Mouse (Mus musculus) frontal cortex, postnatal 36 days (tissue): ENCODE measurements around the gene Tacc3.
A peak's percentile ranks its signal among the peaks of the same experiment; 100 is the strongest.

Source experiments
- DNase-seq, 2 experiments: peaks; one replicate each; pipeline ENCODE4 v3.0.0; 2022; ENCODE audit warnings: low spot score in 2 of 2

Tacc3 gene

DNA sequence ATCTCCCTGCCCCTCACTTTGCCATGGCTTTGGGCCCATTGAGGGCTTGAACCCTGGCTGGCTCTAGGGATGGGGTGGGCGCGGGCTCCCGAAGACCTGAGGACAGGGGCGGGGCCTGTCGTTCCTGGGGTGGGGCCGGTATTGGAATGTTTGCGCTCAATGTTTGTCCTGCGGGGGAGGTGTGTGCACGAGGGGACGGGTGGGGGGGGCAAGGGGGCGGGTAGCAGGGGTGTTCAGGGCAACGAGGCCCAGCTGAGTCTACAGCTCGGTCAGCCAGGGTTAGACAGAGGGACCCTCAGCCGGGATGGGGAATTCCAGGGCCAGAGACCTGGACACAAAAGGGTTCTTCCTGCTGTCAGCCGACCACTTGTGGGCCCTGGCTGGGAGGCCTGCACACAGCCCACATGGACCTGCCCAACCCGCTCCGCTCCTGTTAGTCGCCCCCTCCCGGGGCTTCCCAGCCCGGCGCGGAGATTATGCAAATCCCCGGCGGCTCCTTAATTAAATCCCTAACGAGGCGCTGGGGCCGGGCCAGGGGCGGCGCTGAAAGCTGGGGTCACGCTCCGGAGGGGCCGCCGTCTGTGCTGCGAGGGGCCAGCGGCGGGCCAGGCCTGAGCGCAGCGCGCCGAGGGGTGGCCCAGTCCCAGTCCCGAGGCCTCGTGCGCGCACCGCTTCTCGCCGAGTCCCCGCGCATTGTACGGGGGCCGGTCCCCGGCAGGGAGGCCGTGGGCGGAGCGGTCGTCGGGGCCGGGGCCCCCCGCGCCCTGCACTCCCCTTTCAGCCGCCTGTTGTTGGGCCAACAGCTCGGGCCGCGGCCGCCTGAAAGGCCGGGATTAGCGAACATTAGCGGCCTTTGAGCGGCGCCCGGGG is 37.2 kb downstream of the Tacc3 start:
- DNase-seq = peak in 1 of 2 experiments; percentile 63

GRCm38 (mm10) chr5:33695718-33696121 is 37.8 kb downstream of the Tacc3 start:
- no peak for DNase-seq

DNA sequence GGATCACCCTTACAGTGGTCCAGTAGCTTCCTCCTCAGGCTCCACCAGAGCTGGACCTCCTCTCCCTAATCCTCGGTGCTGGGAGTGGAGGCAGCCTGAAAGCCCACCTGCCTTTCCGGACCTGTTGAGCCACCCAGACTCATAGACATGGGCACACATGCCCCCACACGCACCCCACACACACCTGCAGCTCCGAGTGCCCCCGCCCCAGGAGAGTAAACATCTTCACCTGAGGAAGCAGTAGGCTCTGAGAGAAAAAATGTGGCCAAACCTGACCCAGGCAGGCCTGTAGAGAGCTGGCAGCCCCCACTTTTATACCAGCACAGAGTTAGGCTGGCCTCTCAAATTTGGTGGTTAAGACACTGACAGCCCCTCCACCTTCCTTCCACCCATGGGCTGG is 38.5 kb downstream of the Tacc3 start:
- no peak for DNase-seq

DNA sequence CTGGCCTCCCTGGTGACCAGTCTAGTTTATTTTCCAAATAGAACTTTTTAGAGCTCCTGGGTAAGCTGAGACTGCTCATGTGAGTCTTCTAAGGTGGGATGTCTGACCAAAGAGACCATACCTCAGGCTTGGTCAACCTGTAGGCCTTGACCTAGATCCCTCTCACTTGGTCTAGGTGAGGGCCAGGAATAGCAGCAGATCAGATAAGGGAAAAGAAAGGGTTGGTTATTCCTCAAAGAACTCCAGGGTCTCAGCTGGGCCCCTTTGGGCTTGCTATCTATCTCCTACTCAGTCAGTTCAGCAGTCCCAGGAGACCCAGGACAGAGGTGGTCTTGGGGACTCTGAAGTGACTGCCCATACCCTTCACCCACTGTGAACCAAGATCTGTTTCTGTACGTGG is 39.6 kb downstream of the Tacc3 start:
- no peak for DNase-seq

DNA sequence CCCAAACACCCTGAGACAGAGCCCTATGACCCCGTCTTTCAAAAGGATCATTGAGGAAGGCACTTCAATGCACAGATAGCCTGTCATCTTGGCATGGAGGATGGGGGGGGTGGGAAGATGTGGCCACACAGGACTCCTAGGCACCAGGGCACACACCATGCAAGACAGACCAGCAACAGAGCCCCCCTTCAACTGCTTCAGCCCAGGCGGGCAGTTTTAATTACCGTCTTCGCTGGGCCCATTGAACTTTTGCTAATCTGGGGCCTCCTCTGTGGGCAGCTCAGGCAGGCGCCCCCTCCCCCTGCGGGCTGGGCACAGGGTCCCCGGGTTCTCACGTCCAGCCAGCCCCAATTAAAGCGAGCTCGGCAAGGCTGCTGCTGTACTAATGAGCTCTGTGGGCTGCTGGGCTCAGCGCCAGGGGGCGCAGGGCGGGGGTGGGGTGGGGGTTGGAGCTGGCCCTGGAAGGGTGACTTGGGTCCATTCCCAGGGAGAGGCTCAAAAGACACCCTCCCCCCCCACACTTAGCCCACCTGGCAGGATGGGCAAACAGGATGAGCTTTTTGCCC is 40.1 kb downstream of the Tacc3 start:
- DNase-seq = peak in 1 of 2 experiments; percentile 40

- DNase-seq = no peak
These were observed 40.7 kb downstream of the Tacc3 start for GRCm38 (mm10) chr5:33698669-33699068.

DNA sequence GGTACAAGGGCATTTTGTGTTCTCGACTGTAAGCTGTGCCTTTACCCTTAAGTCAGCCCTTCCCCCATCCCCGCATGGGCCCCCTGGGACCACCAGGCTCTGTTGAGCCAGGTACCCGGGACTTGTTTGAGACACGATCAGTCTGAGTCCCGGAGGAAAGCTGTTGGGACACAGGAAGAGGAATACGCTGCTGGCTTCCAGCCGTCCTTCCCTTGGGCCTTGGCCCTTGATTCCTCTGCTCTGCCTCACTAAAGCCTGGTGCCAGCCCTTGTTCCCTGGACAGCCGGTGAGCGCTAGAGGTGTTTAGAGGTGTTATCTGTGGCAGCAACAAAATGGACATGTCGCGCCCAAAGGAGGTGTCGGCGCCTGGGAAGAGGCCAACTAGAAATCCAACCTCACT is 42.1 kb downstream of the Tacc3 start:
- no peak for DNase-seq

- DNase-seq = no peak
These were observed 43.9 kb downstream of the Tacc3 start for GRCm38 (mm10) chr5:33701832-33702231.

- no peak for DNase-seq
These were observed 46.1 kb downstream of the Tacc3 start for GRCm38 (mm10) chr5:33703999-33704398.

GRCm38 (mm10) chr5:33704945-33705611 is 47.1 kb downstream of the Tacc3 start:
- peak in 1 of 2 experiments; percentile 52 for DNase-seq

DNA sequence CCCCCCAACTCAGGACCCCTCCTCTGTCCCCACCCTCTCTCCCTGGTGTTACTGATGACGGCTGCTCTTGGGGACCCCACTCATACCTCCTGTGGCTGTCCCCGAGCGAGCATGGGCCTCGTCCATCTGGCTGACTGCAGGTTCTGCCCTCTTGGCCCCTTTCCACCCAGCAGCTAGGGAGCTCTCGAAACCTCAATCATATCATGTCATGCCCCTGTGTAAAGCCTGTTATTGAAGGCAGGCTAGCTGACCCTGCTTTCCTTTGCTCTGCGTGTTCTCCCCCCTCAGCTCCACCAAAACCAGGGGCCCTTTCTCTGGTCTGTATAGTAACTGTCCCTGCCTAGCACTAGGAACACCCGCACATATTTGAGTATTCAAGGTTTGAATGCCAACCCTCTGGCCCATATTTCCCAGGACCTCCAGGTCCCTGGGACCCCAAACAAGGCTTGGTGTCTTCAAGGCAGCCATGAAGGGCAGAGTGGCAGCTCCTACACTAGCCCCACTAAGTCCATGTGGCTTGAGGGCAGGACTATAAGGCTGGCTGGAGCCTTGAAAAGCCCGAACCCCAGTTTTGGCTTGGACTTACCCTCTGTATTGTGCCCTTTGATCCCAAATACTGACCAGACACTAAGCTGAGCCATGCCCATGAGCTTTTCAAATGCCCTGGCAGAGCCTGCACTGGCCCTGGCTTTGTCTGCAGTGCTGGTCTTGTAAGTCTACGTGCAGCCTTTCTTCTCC is 47.9 kb downstream of the Tacc3 start:
- no peak for DNase-seq

DNA sequence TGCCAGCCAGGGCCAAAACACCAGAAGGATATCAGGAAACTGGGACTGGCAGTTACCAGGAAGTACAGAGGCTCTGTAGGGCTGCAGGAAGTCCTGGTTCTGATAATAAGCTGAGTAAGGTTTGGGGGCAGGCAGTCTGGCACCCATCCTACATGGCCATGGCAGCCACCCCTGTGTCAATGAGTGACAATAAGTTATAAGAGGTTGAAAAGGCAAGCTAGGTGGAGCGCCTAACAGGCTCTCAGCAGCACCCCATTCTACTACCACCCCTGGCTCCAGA is 48.4 kb downstream of the Tacc3 start:
- DNase-seq = no peak

DNA sequence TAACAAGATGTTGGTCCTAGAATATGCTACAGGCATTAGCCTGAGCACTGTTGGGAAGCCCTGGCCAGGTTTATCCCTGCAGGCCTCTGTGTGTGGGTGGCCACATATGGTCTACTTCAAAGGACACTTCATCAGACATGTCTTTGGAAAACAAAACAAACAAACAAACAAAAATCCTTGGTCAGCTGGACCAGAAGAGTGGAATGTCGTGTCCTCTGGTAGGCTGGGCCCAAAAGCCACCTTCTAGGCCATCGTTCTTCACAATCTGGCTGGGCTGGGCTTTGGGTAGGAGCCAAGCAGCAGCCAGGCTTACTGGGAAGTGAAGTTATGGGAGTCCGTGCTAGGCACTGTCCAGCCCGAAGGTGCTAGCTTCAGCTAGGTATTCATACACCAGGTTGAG is 49.2 kb downstream of the Tacc3 start:
- DNase-seq = no peak

DNA sequence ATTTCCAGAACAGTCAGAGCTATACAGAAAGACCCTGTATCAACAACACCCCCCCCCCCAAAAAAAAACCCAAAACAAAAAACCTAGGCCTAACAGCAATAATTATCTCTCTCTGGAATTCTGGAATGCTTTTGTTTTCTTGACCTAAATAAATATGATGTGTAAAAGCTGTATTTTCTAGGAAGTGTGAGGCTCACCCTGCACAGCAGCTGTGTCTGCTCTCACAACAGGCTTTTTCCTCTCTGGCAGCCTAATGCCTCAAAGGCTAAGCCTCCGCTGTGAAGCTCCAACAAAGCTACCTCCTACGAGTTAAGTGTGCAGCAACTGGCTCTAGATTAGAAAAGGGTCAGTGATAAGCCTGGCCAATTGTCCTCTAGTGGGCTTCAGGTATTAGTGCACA is 51.1 kb downstream of the Tacc3 start:
- no peak for DNase-seq

DNA sequence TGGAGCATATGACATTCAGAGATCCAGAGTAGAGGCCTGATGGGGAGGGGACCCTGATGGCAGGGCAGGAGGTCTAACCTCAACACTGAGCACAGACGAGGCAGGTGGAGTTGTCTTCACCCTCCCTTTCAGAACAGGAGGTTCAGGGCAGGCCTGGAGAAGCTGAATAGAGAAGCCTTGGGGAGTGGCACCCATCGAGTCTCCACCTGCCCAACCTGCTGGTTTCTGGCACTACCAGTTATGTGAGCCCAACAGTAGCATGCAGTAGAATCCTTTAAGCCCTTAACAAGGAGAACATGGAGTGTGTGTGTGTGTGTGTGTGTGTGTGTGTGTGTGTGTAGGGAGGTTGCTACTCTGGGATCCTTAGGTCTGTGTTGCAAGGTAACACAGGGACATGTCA is 54.6 kb downstream of the Tacc3 start:
- no peak for DNase-seq

GRCm38 (mm10) chr5:33715182-33715581 is 57.3 kb downstream of the Tacc3 start:
- DNase-seq = no peak

GRCm38 (mm10) chr5:33716467-33716866 is 58.5 kb downstream of the Tacc3 start:
- DNase-seq = no peak

DNA sequence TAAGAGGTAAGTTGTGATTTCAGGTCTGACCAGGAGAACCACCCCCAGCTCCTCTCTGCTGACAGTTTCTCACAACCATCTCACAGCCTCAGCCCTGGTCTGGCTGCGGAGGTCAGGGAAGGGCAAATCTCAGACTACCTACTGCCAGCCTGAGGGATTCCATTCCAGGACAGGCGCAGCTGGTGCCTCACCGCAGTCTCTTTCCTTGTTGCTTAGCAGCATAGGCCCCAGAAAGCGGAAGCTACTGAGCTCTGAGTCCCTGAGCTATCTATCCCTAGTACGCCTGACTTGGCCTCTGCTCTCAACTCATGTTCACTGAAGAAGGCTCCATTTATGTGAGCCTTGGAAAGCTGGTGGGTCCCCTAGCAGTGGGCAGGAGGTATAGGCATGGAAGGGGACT is 60.5 kb downstream of the Tacc3 start:
- DNase-seq = no peak

- no peak for DNase-seq
These were observed 63.0 kb downstream of the Tacc3 start for GRCm38 (mm10) chr5:33720852-33721490.

DNA sequence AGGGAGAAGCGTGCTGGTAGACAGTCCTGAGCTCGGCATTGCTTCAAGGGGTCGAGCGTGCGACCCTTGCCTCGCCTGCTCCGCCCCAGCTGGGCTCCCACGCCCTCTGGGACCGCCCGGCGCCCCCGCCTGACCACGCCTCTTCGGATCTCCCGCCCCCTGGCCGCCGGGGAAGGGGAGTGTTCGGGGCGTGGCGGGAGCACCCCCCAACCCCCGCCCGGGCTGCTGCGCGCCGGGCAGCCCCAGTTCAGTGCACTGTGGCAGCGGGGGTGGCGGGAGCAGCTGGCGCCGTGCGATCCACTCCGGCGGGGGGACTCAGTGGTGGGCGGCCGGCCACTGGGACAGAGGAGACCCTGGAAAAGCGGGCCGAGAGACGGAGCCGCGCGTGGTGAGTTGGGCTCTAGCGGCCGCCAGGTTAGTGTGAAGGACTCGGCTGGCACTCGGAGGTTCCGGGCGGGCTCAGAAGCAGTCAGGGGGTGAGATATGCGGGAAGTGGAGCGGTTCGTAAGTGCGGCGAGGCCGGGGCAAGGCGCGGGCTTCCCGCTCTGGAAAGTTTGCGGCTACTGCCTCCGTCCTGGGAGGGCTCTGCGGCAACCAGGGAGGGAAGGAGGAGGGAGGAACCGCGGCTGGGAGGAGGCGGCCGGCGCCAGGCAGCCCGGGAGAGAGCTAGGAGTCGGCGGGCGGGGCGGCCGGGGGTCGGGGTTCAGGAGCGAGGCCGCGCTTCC is 63.8 kb downstream of the Tacc3 start, which contains the start of gene Fgfr3:
Gene Fgfr3 (plus strand): TSS at position 134 of the 725 bp plus-strand sequence.
- no peak for DNase-seq
